Mouse (Mus musculus) common myeloid progenitor, adult 5-6 weeks (primary cell): ENCODE measurements around the gene Olfr211. TPM values are rescaled to one million over a fixed set of nuclear protein-coding genes. Genes with fewer than 3 reads are reported as not detected.

Experiments used
- total RNA-seq: library from RNA; stranded (forward); fragments of 200-1000, 187-1606 nt; gene quantifications from 2 replicates; pipeline ENCODE4 v1.2.3, GENCODE M21; 2017

Gene Olfr211
- total RNA-seq, 1 experiment from 2014 or later = not detected

Other genes starting within 250 kb of the Olfr211 start
- 18.5 and 25.0 TPM in 2 replicates for gene Zfand4, start 224.9 kb upstream of the Olfr211 start, total RNA-seq
- gene March8, start 151.1 kb upstream of the Olfr211 start, total RNA-seq = 20.6 and 24.8 TPM in 2 replicates
- gene Alox5, start 27.9 kb upstream of the Olfr211 start, total RNA-seq = 6.3 TPM in 2 replicates
- not detected in 2 replicates for gene Olfr212, start 17.4 kb downstream of the Olfr211 start, total RNA-seq
- not detected in 2 replicates for gene Olfr213, start 49.4 kb downstream of the Olfr211 start, total RNA-seq
- gene Gm5580, start 62.0 kb downstream of the Olfr211 start, total RNA-seq = 0.92 and 1.2 TPM in 2 replicates
- gene Olfr214, start 65.1 kb downstream of the Olfr211 start, total RNA-seq = not detected in 2 replicates
- gene Olfr215, start 95.1 kb downstream of the Olfr211 start, total RNA-seq = not detected in 2 replicates
- gene Zfp422, start 139.9 kb downstream of the Olfr211 start, total RNA-seq = 79.8 and 85.1 TPM in 2 replicates
- 0.63 and 1.6 TPM in 2 replicates for gene Depp1, start 161.5 kb downstream of the Olfr211 start, total RNA-seq
- gene Rassf4, start 184.9 kb downstream of the Olfr211 start, total RNA-seq = 15.0 and 17.4 TPM in 2 replicates
- 0.05 TPM in 2 replicates for gene Tmem72, start 227.8 kb downstream of the Olfr211 start, total RNA-seq